Mouse (Mus musculus): Measurements from ENCODE around the gene Aff1. TPM values are rescaled to one million over a fixed set of nuclear protein-coding genes. Genes with fewer than 3 reads are reported as not detected.

Aff1 gene
- polyA plus RNA-seq, 1 experiment from 2014 or later: 4.3 TPM

GRCm38 (mm10) chr5:103740903-103741246, 48.7 kb downstream of the Aff1 start:
- Histone ChIP-seq H3K4me1 (replicated peaks; ENCODE audit: control insufficient read depth, insufficient read depth) (no peaks in the 10 kb centered on the region), H3K27me3 (ENCODE audit: control insufficient read depth, insufficient read depth, low read length) (no peaks in the 10 kb centered on the region), H3K9ac (ENCODE audit: low read length) (no peak overlapping the region), H3K4me3 (ENCODE audit: low read depth, low read length) (no peak overlapping the region), H3K4me2 (replicated peaks; ENCODE audit: low read depth) (no peak overlapping the region), H3K36me3 (ENCODE audit: control insufficient read depth, insufficient read depth, low read length) (no peaks in the 10 kb centered on the region), H3K27ac (replicated peaks) (no peak overlapping the region), H3K9me3 (ENCODE audit: control insufficient read depth, low read length) (no peaks in the 10 kb centered on the region)
- DNase-seq (ENCODE audit: low spot score): no peak
- TF ChIP-seq CTCF (IDR thresholded peaks at IDR 0.05; ENCODE audit: low read depth): no peak
- TF ChIP-seq EP300 (optimal IDR thresholded peaks at IDR 0.05): no peak
- no peak for ATAC-seq (ENCODE audit: low FRiP score, low TSS enrichment)
- 50% methylated on average over 1 of the region's 1 CpGs for WGBS

DNA sequence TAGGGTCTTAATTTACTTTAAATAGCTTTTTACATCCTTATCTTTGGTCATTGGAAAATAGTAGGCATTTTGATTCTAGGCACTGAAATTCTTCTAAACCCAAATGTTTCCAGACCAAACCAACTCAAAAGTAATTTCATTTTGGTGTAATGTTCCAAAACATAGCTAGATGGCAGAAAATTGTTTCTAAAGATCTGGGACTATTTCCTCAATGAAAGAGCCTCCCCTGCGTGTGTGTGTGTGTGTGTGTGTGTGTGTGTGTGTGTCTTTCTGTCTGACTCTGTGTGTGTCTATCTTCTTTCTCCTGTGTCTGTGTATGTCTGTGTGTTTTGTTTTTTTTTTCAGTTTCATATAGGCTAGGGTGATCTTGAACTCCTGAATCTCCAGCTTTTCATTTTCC, 49.3 kb downstream of the Aff1 start:
- Histone ChIP-seq H3K9ac (ENCODE audit: low read length) (no peak overlapping the region), H3K36me3 (ENCODE audit: control insufficient read depth, insufficient read depth, low read length) (no peaks in the 10 kb centered on the region), H3K4me3 (ENCODE audit: low read depth, low read length) (no peak overlapping the region), H3K9me3 (ENCODE audit: control insufficient read depth, low read length) (no peaks in the 10 kb centered on the region), H3K4me1 (replicated peaks; ENCODE audit: control insufficient read depth, insufficient read depth) (no peaks in the 10 kb centered on the region), H3K27me3 (ENCODE audit: control insufficient read depth, insufficient read depth, low read length) (no peaks in the 10 kb centered on the region), H3K27ac (replicated peaks) (no peak overlapping the region), H3K4me2 (replicated peaks; ENCODE audit: low read depth) (no peak overlapping the region)
- WGBS: 29% methylated on average over 1 of the region's 1 CpGs
- TF ChIP-seq EP300 (optimal IDR thresholded peaks at IDR 0.05): no peak
- TF ChIP-seq CTCF (IDR thresholded peaks at IDR 0.05; ENCODE audit: low read depth): peak; percentile 38
- ATAC-seq (ENCODE audit: low FRiP score, low TSS enrichment) (no peak), DNase-seq (ENCODE audit: low spot score) (no peak)

DNA sequence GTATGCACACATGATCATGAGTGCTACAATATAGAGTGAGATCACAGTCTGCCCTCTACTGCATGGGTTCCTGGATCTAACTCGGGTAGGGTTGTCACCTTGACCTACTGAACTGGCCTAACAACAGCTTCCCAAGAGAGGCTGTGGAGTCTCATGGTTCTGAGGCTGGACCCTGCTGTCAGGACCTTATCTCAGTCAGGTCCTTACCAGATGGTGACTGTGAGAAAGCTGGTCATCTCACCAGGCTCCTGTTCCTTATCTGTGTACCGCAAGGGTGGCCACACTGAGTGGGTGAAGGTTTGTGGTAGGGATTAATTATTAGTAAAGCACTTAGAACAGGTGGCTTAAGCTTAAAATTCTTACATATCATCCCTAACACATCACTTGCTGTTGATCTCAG, 49.8 kb downstream of the Aff1 start:
- no peak for TF ChIP-seq CTCF (IDR thresholded peaks at IDR 0.05; ENCODE audit: low read depth)
- Histone ChIP-seq H3K9ac (ENCODE audit: low read length) (no peak overlapping the region), H3K27ac (replicated peaks) (no peak overlapping the region), H3K4me2 (replicated peaks; ENCODE audit: low read depth) (no peak overlapping the region), H3K4me3 (ENCODE audit: low read depth, low read length) (no peak overlapping the region), H3K4me1 (replicated peaks; ENCODE audit: control insufficient read depth, insufficient read depth) (no peaks in the 10 kb centered on the region), H3K36me3 (ENCODE audit: control insufficient read depth, insufficient read depth, low read length) (no peaks in the 10 kb centered on the region), H3K27me3 (ENCODE audit: control insufficient read depth, insufficient read depth, low read length) (no peaks in the 10 kb centered on the region), H3K9me3 (ENCODE audit: control insufficient read depth, low read length) (no peaks in the 10 kb centered on the region)
- 72% methylated on average over 2 of the region's 2 CpGs for WGBS
- DNase-seq (ENCODE audit: low spot score) (no peak), ATAC-seq (ENCODE audit: low FRiP score, low TSS enrichment) (peak; percentile 34; the same call in 1 of the 2 replicates)

DNA sequence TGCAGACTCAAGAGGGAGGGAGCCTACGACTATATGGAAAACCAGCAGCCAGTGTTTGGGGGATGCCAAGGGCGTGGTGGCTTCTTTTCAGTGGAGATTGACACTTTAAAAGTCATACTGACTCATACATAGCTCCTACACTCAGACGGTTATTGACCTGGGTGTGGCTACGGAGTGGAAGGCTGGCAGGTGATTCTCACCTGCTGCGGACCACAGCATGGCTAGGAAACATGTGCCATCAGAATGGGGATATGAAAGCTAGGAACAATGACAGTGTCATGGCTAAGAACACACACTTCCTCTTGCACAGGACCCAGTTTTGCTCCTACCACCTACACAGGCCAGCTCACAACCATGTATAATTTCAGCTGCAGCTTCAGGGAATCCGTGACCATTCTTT, 52.4 kb downstream of the Aff1 start:
- H3K36me3 ChIP-seq (ENCODE audit: control insufficient read depth, insufficient read depth, low read length): no peaks in the 10 kb centered on the region
- no peaks in the 10 kb centered on the region for H3K4me1 ChIP-seq (replicated peaks; ENCODE audit: control insufficient read depth, insufficient read depth)
- H3K4me2 ChIP-seq (replicated peaks; ENCODE audit: low read depth): no peak overlapping the region
- no peaks in the 10 kb centered on the region for H3K27me3 ChIP-seq (ENCODE audit: control insufficient read depth, insufficient read depth, low read length)
- WGBS: 45% methylated on average over 6 of the region's 6 CpGs
- no peak overlapping the region for H3K4me3 ChIP-seq (ENCODE audit: low read depth, low read length)
- no peak overlapping the region for H3K9ac ChIP-seq (ENCODE audit: low read length)
- TF ChIP-seq CTCF (IDR thresholded peaks at IDR 0.05; ENCODE audit: low read depth): no peak
- no peak for TF ChIP-seq EP300 (optimal IDR thresholded peaks at IDR 0.05)
- 0 out of 2 replicates have a peak overlapping the region, but pooled peaks have one; percentile 35 for H3K27ac ChIP-seq (replicated peaks)
- ATAC-seq (ENCODE audit: low FRiP score, low TSS enrichment): peak; percentile 82
- no peaks in the 10 kb centered on the region for H3K9me3 ChIP-seq (ENCODE audit: control insufficient read depth, low read length)
- peak; percentile 55 for DNase-seq (ENCODE audit: low spot score)

DNA sequence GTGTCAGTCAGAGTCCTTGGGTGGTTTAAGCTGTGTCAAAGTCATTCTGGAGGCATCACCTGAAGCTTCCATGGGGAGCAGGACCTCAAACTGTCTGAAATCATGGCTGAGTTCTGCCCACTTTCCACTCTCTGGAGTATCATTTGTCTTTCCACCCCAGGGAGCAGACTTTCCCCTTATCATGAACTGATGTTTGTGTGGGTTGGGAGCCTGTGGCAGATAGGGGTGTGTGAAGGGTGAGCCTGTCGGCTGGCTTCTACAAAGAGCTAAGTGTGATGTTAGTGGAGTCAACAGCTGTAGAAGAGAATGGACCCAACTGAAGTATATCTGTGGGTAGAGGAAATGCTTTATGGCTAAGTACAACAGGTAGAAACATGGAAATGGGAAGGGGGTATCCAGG, 53.5 kb downstream of the Aff1 start:
- no peaks in the 10 kb centered on the region for H3K36me3 ChIP-seq (ENCODE audit: control insufficient read depth, insufficient read depth, low read length)
- H3K9me3 ChIP-seq (ENCODE audit: control insufficient read depth, low read length): no peaks in the 10 kb centered on the region
- TF ChIP-seq EP300 (optimal IDR thresholded peaks at IDR 0.05) (no peak), CTCF (IDR thresholded peaks at IDR 0.05; ENCODE audit: low read depth) (no peak)
- H3K9ac ChIP-seq (ENCODE audit: low read length): no peak overlapping the region
- DNase-seq (ENCODE audit: low spot score) (no peak), ATAC-seq (ENCODE audit: low FRiP score, low TSS enrichment) (no peak)
- 71% methylated on average over 1 of the region's 1 CpGs for WGBS
- no peak overlapping the region for H3K4me2 ChIP-seq (replicated peaks; ENCODE audit: low read depth)
- H3K4me3 ChIP-seq (ENCODE audit: low read depth, low read length): no peak overlapping the region
- 0 out of 2 replicates have a peak overlapping the region, but pooled peaks have one; percentile 8 for H3K27ac ChIP-seq (replicated peaks)
- no peaks in the 10 kb centered on the region for H3K4me1 ChIP-seq (replicated peaks; ENCODE audit: control insufficient read depth, insufficient read depth)
- H3K27me3 ChIP-seq (ENCODE audit: control insufficient read depth, insufficient read depth, low read length): no peaks in the 10 kb centered on the region

GRCm38 (mm10) chr5:103746561-103747085, 54.4 kb downstream of the Aff1 start:
- Histone ChIP-seq H3K27ac (replicated peaks) (no peak overlapping the region), H3K4me2 (replicated peaks; ENCODE audit: low read depth) (no peak overlapping the region), H3K4me1 (replicated peaks; ENCODE audit: control insufficient read depth, insufficient read depth) (no peaks in the 10 kb centered on the region), H3K4me3 (ENCODE audit: low read depth, low read length) (no peak overlapping the region), H3K27me3 (ENCODE audit: control insufficient read depth, insufficient read depth, low read length) (no peaks in the 10 kb centered on the region), H3K9me3 (ENCODE audit: control insufficient read depth, low read length) (no peaks in the 10 kb centered on the region), H3K36me3 (ENCODE audit: control insufficient read depth, insufficient read depth, low read length) (no peaks in the 10 kb centered on the region), H3K9ac (ENCODE audit: low read length) (no peak overlapping the region)
- ATAC-seq (ENCODE audit: low FRiP score, low TSS enrichment) (no peak), DNase-seq (ENCODE audit: low spot score) (no peak)
- TF ChIP-seq EP300 (optimal IDR thresholded peaks at IDR 0.05): no peak
- TF ChIP-seq CTCF (IDR thresholded peaks at IDR 0.05; ENCODE audit: low read depth): no peak
- 95% methylated on average over 3 of the region's 3 CpGs for WGBS

All from stomach, postnatal 0 days (tissue).